Mouse (Mus musculus) liver, embryonic 12.5 days (tissue): Measurements from ENCODE around the gene Olfr1200. TPM values are rescaled to one million over a fixed set of nuclear protein-coding genes. Genes with fewer than 3 reads are reported as not detected.

Experiments
- ATAC-seq: fragments of 200-750 bp; cut with Nextera tagmentation; 2 replicates; pipeline ENCODE4 v1.8.0; 2017; ENCODE audit warnings: moderate number of reproducible peaks, mild to moderate bottlenecking, moderate library complexity
- H3K27ac ChIP-seq: fragments of 300-500 bp; sonication (generic); 2 replicates; pipeline ENCODE4 v1.5.1; 2016; ENCODE audit warnings: mild to moderate bottlenecking
- H3K27me3 ChIP-seq: fragments of 300-500 bp; sonication (generic); replicated peaks from 2 replicates; pipeline ENCODE4 v1.6.1; 2016; ENCODE audit warnings: mild to moderate bottlenecking, moderate library complexity
- H3K36me3 ChIP-seq: fragments of 300-500 bp; sonication (generic); 2 replicates; pipeline ENCODE4 v1.6.1; 2016; ENCODE audit warnings: mild to moderate bottlenecking, moderate library complexity
- H3K4me1 ChIP-seq: fragments of 300-500 bp; sonication (generic); 2 replicates; pipeline ENCODE4 v1.6.1; 2016
- H3K4me2 ChIP-seq: fragments of 300-500 bp; sonication (generic); 2 replicates; pipeline ENCODE4 v1.6.1; 2016; ENCODE audit warnings: mild to moderate bottlenecking, moderate library complexity
- H3K4me3 ChIP-seq: fragments of 300-500 bp; sonication (generic); 2 replicates; pipeline ENCODE4 v1.5.1; 2016; ENCODE audit warnings: mild to moderate bottlenecking, moderate library complexity
- H3K9ac ChIP-seq: fragments of 300-500 bp; sonication (generic); 2 replicates; pipeline ENCODE4 v1.6.1; 2016; ENCODE audit warnings: mild to moderate bottlenecking, moderate library complexity
- H3K9me3 ChIP-seq: fragments of 300-500 bp; sonication (generic); replicated peaks from 2 replicates; pipeline ENCODE4 v1.6.1; 2016; ENCODE audit warnings: mild to moderate bottlenecking, moderate library complexity
- whole genome bisulfite sequencing: fragments of 180-500 bp; shearing (Covaris S2); methylation state at CpG from one replicate; pipeline ENCODE4 v1.1.7; 2016; ENCODE audit not compliant: insufficient replicate concordance; 5-methylcytosine and 5-hydroxymethylcytosine counted together
- polyA plus RNA-seq: library from polyadenylated mRNA; unstranded; fragments of >200 nt; fragmentation: Nextera tagmentation; extraction: Ambion mirVana; gene quantifications from 2 replicates; pipeline ENCODE4 v1.2.1, GENCODE M21; 2016

Olfr1200 gene
- not detected in 2 replicates for polyA plus RNA-seq

DNA sequence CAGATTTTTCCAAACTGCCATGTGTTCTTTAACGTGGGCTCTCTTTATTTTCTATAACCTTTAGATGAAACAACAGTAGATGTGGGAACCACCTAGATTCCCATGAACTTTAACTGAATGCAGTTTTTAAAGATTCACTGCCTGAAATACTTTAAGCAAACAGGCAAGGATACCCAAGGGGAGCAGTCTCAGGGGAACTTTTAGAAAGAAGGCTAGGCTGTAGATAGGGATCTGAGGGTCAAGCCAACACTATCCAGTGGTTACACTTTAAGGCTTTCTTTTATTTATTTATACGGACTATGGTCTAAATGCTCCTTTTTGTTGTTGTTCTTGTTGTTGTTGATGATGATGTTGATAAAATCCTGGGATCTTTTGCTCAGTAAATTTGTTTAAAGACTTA, at the start of gene Olfr1200:
Gene Olfr1200, minus strand, starts transcription at position 101 of the 400 bp plus-strand sequence.
- H3K4me1 ChIP-seq = no peaks in the 10 kb centered on the region
- H3K4me2 ChIP-seq = no peak within 1 kb of the TSS
- H3K27me3 ChIP-seq = no peaks in the 10 kb centered on the region
- H3K4me3 ChIP-seq = no peak within 1 kb of the TSS
- 51% methylated on average over 2 of the region's 2 CpGs for WGBS
- no peaks in the 10 kb centered on the region for H3K9me3 ChIP-seq
- no peaks in the 10 kb centered on the region for H3K36me3 ChIP-seq
- no peak within 1 kb of the TSS for H3K27ac ChIP-seq
- no peak within 1 kb of the TSS for H3K9ac ChIP-seq
- no peak for ATAC-seq

GRCm38 (mm10) chr2:88814196-88814595, 43.9 kb upstream of the Olfr1200 start, which contains the start of gene Olfr1202:
Gene Olfr1202, plus strand, starts transcription at chr2:88814496.
- WGBS = 67% methylated on average over 1 of the region's 1 CpGs
- ATAC-seq = no peak

DNA sequence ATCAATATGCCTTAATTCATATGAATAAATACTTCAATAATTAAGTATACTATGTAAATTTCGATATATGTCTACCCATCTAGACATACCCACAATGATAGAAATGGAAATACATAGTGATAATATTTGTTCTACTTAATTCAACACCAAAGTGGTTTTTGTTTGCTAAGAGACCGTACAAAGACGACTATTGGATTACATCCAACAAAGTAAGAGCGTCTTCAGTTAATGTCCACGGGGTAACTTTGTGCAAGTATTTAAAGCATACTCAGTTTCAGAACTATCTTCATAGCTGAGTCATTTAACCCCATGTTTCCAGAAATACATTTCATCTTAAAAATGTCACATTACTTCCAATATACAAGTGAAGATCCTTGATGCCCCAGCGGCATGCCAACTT, 22.4 kb upstream of the Olfr1200 start, which contains the start of gene Olfr1201:
Gene Olfr1201, plus strand, starts transcription at position 301 of the 400 bp plus-strand sequence.
- no peak for ATAC-seq
- Histone ChIP-seq H3K27ac (no peak within 1 kb of the TSS), H3K4me1 (no peaks in the 10 kb centered on the region), H3K27me3 (no peaks in the 10 kb centered on the region), H3K4me3 (no peak within 1 kb of the TSS), H3K9me3 (no peaks in the 10 kb centered on the region), H3K9ac (no peak within 1 kb of the TSS), H3K36me3 (no peaks in the 10 kb centered on the region), H3K4me2 (no peak within 1 kb of the TSS)
- WGBS = 72% methylated on average over 6 of the region's 6 CpGs

More at GRCm38 (mm10) chr2:88814196-88814595, 43.9 kb upstream of the Olfr1200 start, which contains the start of gene Olfr1202:
- H3K27ac ChIP-seq = no peak within 1 kb of the TSS
- no peaks in the 10 kb centered on the region for H3K27me3 ChIP-seq
- H3K4me1 ChIP-seq = no peaks in the 10 kb centered on the region
- H3K9me3 ChIP-seq = no peaks in the 10 kb centered on the region
- H3K9ac ChIP-seq = no peak within 1 kb of the TSS
- H3K4me3 ChIP-seq = no peak within 1 kb of the TSS
- H3K36me3 ChIP-seq = no peaks in the 10 kb centered on the region
- H3K4me2 ChIP-seq = no peak within 1 kb of the TSS

- ATAC-seq = no peak
- WGBS = 69% methylated on average over 2 of the region's 2 CpGs
- Histone ChIP-seq H3K4me1 (no peaks in the 10 kb centered on the region), H3K4me3 (no peak within 1 kb of the TSS), H3K27ac (no peak within 1 kb of the TSS), H3K9ac (no peak within 1 kb of the TSS), H3K4me2 (no peak within 1 kb of the TSS), H3K9me3 (no peaks in the 10 kb centered on the region), H3K27me3 (no peaks in the 10 kb centered on the region), H3K36me3 (no peaks in the 10 kb centered on the region)
Observed at GRCm38 (mm10) chr2:88760369-88760768, 9.9 kb downstream of the Olfr1200 start, which contains the start of gene Olfr1199. Gene Olfr1199, minus strand, starts transcription at chr2:88760469.

GRCm38 (mm10) chr2:88751270-88751669, 19.0 kb downstream of the Olfr1200 start, which contains the start of gene Olfr1198:
Gene Olfr1198, minus strand, starts transcription at chr2:88751370.
- Histone ChIP-seq H3K27me3 (no peaks in the 10 kb centered on the region), H3K4me2 (no peak within 1 kb of the TSS), H3K9ac (no peak within 1 kb of the TSS), H3K4me3 (no peak within 1 kb of the TSS), H3K4me1 (no peaks in the 10 kb centered on the region), H3K36me3 (no peaks in the 10 kb centered on the region), H3K9me3 (no peaks in the 10 kb centered on the region), H3K27ac (no peak within 1 kb of the TSS)
- 66% methylated on average over 2 of the region's 2 CpGs for WGBS
- ATAC-seq = no peak

GRCm38 (mm10) chr2:88743379-88743778, 26.9 kb downstream of the Olfr1200 start:
- 66% methylated on average over 3 of the region's 3 CpGs for WGBS

DNA sequence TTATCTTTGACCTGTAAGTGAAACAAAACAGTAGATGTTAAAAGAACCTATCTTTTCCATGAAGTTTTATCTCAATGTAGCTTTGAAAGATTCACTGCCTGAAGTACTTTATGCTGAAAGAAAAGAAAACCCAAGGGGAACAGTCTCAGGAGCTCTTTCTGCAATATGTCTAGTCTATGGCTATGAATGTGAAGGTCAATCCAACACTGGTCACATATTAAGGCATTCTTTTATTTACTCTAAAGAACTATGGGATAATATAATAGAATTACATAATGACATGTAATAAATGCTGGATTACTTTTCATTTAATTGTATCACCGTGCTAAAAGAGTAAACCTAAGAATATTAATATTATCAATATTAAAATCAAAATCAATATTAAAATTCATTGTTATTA, 38.0 kb downstream of the Olfr1200 start, which contains the start of gene Olfr1197:
Gene Olfr1197, minus strand, starts transcription at position 101 of the 400 bp plus-strand sequence.
- Histone ChIP-seq H3K4me1 (no peaks in the 10 kb centered on the region), H3K9me3 (no peaks in the 10 kb centered on the region)
- ATAC-seq = no peak

More at GRCm38 (mm10) chr2:88743379-88743778, 26.9 kb downstream of the Olfr1200 start:
- Histone ChIP-seq H3K36me3 (no peaks in the 10 kb centered on the region), H3K4me1 (no peaks in the 10 kb centered on the region), H3K27me3 (no peaks in the 10 kb centered on the region), H3K27ac (no peak overlapping the region), H3K9me3 (0 out of 2 replicates have a peak, but pooled peaks cover 6% of the 10 kb centered on the region), H3K4me3 (no peak overlapping the region), H3K4me2 (no peak overlapping the region), H3K9ac (no peak overlapping the region)
- no peak for ATAC-seq

More for the DNA sequence above, 38.0 kb downstream of the Olfr1200 start, which contains the start of gene Olfr1197:
- Histone ChIP-seq H3K9ac (no peak within 1 kb of the TSS), H3K27ac (no peak within 1 kb of the TSS), H3K4me3 (no peak within 1 kb of the TSS), H3K36me3 (no peaks in the 10 kb centered on the region), H3K4me2 (no peak within 1 kb of the TSS), H3K27me3 (no peaks in the 10 kb centered on the region)
- 70% methylated on average over 1 of the region's 1 CpGs for WGBS

Other genes starting within 250 kb of the Olfr1200 start
- gene Olfr1188, start 213.6 kb downstream of the Olfr1200 start, polyA plus RNA-seq = not detected in 2 replicates
- not detected in 2 replicates for gene Olfr1189, start 184.0 kb downstream of the Olfr1200 start, polyA plus RNA-seq
- gene Olfr1191-ps1, start 129.9 kb downstream of the Olfr1200 start, polyA plus RNA-seq = not detected in 2 replicates
- not detected in 2 replicates for gene Olfr1192-ps1, start 122.0 kb downstream of the Olfr1200 start, polyA plus RNA-seq
- gene Olfr1193, start 94.9 kb downstream of the Olfr1200 start, polyA plus RNA-seq = not detected in 2 replicates
- gene Olfr1195, start 81.3 kb downstream of the Olfr1200 start, polyA plus RNA-seq = not detected in 2 replicates
- gene Olfr1196, start 65.9 kb downstream of the Olfr1200 start, polyA plus RNA-seq = not detected in 2 replicates
- not detected in 2 replicates for gene Olfr1197, start 38.1 kb downstream of the Olfr1200 start, polyA plus RNA-seq
- gene Olfr1198, start 19.1 kb downstream of the Olfr1200 start, polyA plus RNA-seq = not detected in 2 replicates
- gene Olfr1199, start 10.0 kb downstream of the Olfr1200 start, polyA plus RNA-seq = not detected in 2 replicates
- not detected in 2 replicates for gene Olfr1201, start 22.5 kb upstream of the Olfr1200 start, polyA plus RNA-seq
- not detected in 2 replicates for gene Olfr1202, start 44.0 kb upstream of the Olfr1200 start, polyA plus RNA-seq
- gene Olfr1205, start 59.2 kb upstream of the Olfr1200 start, polyA plus RNA-seq = not detected in 2 replicates
- not detected in 2 replicates for gene Olfr1204, start 78.8 kb upstream of the Olfr1200 start, polyA plus RNA-seq
- gene Olfr1206, start 92.7 kb upstream of the Olfr1200 start, polyA plus RNA-seq = not detected in 2 replicates
- not detected in 2 replicates for gene Olfr1208, start 131.8 kb upstream of the Olfr1200 start, polyA plus RNA-seq
- not detected in 2 replicates for gene Olfr1209, start 144.7 kb upstream of the Olfr1200 start, polyA plus RNA-seq
- gene Olfr1211, start 167.6 kb upstream of the Olfr1200 start, polyA plus RNA-seq = not detected in 2 replicates
- not detected in 2 replicates for gene Olfr1212, start 183.5 kb upstream of the Olfr1200 start, polyA plus RNA-seq
- not detected in 2 replicates for gene Gm13762, start 209.8 kb upstream of the Olfr1200 start, polyA plus RNA-seq
- not detected in 2 replicates for gene Olfr1214, start 222.2 kb upstream of the Olfr1200 start, polyA plus RNA-seq
- gene Olfr1215, start 236.5 kb upstream of the Olfr1200 start, polyA plus RNA-seq = not detected in 2 replicates
- gene Olfr1216, start 247.9 kb upstream of the Olfr1200 start, polyA plus RNA-seq = not detected in 2 replicates